Mouse (Mus musculus) lung, postnatal 10 days (tissue): ENCODE results near the gene Herc4.

Experiments used
- DNase-seq: peaks from one replicate; pipeline ENCODE4 v3.0.0; 2021

Gene Herc4

GRCm38 (mm10) chr10:63365918-63366455, 122.4 kb downstream of the Herc4 start:
- DNase-seq, result no peak

DNA sequence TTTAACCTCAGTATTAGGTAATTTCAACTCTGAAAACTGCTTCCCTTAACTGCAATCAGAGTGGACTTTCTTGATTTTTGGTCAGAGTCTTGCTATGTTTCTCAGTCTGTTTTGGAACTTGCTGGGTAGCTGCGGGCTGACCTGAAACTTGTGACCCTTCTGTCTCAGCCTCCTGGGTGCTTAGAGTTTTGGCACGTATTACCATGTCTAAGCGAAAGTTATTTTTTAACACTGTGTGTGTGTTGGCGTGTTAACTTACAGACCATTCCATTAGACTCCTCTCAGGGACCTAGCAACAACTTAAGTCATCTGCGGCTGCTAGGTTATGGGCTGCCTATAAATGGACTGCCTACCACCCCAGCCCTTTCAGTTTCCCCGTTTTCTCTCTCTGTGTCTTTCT, 123.8 kb downstream of the Herc4 start:
- no peak for DNase-seq
